ENCODE assay signal across 8 mouse cellular contexts in genomic region chr15:68363058-68363735, GRCm38 (mm10).
DNase-seq lines count a peak whose midpoint lies in the region; ATAC-seq and TF ChIP-seq lines count a peak whose summit lies in the region.

No protein-coding gene starts in this region.

- peak overlapping the region; percentile 94 for H3K4me3 ChIP-seq in C2C12 (ENCODE audit: insufficient read depth, poor library complexity, severe bottlenecking)
- peak overlapping the region; percentile 75 for H3K4me3 ChIP-seq in heart, embryonic 12.5 days
- H3K4me3 ChIP-seq in kidney, postnatal 0 days (replicated peaks; ENCODE audit: low read depth, low read length) = peak overlapping the region; percentile 93
- H3K4me3 ChIP-seq in liver, embryonic 11.5 days (ENCODE audit: low read depth, low read length) = peak overlapping the region; percentile 85
- H3K4me3 ChIP-seq in stomach, embryonic 14.5 days (ENCODE audit: low read depth, low read length) = peak overlapping the region; percentile 88

- H3K36me3 ChIP-seq in C2C12 (ENCODE audit: control insufficient read depth, insufficient read depth) = no peaks in the 10 kb centered on the region
- H3K36me3 ChIP-seq in heart, embryonic 12.5 days = no peaks in the 10 kb centered on the region
- no peaks in the 10 kb centered on the region for H3K36me3 ChIP-seq in kidney, postnatal 0 days (ENCODE audit: insufficient read depth, low read length)
- no peaks in the 10 kb centered on the region for H3K36me3 ChIP-seq in liver, embryonic 11.5 days (ENCODE audit: control insufficient read depth, insufficient read depth, low read length)
- no peaks in the 10 kb centered on the region for H3K36me3 ChIP-seq in stomach, embryonic 14.5 days (ENCODE audit: control insufficient read depth, insufficient read depth, low read length)

- H3K27ac ChIP-seq in heart, embryonic 12.5 days (ENCODE audit: poor library complexity, severe bottlenecking) = peak overlapping the region; percentile 99
- peak overlapping the region; percentile 97 for H3K27ac ChIP-seq in kidney, postnatal 0 days
- H3K27ac ChIP-seq in liver, embryonic 11.5 days (ENCODE audit: low read depth, low read length) = peak overlapping the region; percentile 90
- peak overlapping the region; percentile 71 for H3K27ac ChIP-seq in stomach, embryonic 14.5 days (ENCODE audit: low read length)

- H3K9ac ChIP-seq in heart, embryonic 12.5 days = peak overlapping the region; percentile 97
- H3K9ac ChIP-seq in kidney, postnatal 0 days (ENCODE audit: low read depth, low read length) = peak overlapping the region; percentile 96
- peak overlapping the region; percentile 70 for H3K9ac ChIP-seq in liver, embryonic 11.5 days (ENCODE audit: low read depth, low read length)
- peak overlapping the region; percentile 86 for H3K9ac ChIP-seq in stomach, embryonic 14.5 days (replicated peaks; ENCODE audit: low read depth, low read length)

- no peak for TF ChIP-seq CTCF in C2C12 (IDR thresholded peaks at IDR 0.05; ENCODE audit: control insufficient read depth, insufficient read depth, insufficient read length)
- peak; percentile 33; the same call in 1 of the 2 replicates for TF ChIP-seq CTCF in kidney, postnatal 0 days (IDR thresholded peaks at IDR 0.05; ENCODE audit: low read depth)

- peaks cover 45% of the 10 kb centered on the region for H3K79me2 ChIP-seq in C2C12 (ENCODE audit: control insufficient read depth, insufficient read depth)

- peak overlapping the region; percentile 90 for H3ac ChIP-seq in C2C12 (ENCODE audit: control insufficient read depth, insufficient read length, low read depth)

- H3K4me2 ChIP-seq in heart, embryonic 12.5 days = peak overlapping the region; percentile 56
- peak overlapping the region; percentile 57 for H3K4me2 ChIP-seq in kidney, postnatal 0 days (ENCODE audit: low read length)
- peak overlapping the region; percentile 76 for H3K4me2 ChIP-seq in liver, embryonic 11.5 days
- H3K4me2 ChIP-seq in stomach, embryonic 14.5 days (replicated peaks; ENCODE audit: low read depth, low read length) = peak overlapping the region; percentile 52

- 2% methylated on average over 71 of the region's 72 CpGs for WGBS in heart, embryonic 12.5 days
- under 1% methylated on average over 59 of the region's 72 CpGs for WGBS in kidney, postnatal 0 days
- under 1% methylated on average over 61 of the region's 72 CpGs for WGBS in liver, embryonic 11.5 days
- 1% methylated on average over 36 of the region's 72 CpGs for WGBS in stomach, embryonic 14.5 days

- peak; percentile 99 for DNase-seq in brain, embryonic 18.5 days (ENCODE audit: low read depth, low spot score)
- DNase-seq in kidney, postnatal 0 days (ENCODE audit: low spot score) = peak; percentile 98
- peak; percentile 97 for DNase-seq in liver, embryonic 11.5 days (ENCODE audit: low spot score)
- peak; percentile 100 for DNase-seq in naive thymus-derived CD4-positive, alpha-beta T cell, adult 2 months (ENCODE audit: low read depth)

- peaks cover 37% of the 10 kb centered on the region for H3K79me3 ChIP-seq in C2C12 (ENCODE audit: low read depth)

- H3K27me3 ChIP-seq in C2C12 (ENCODE audit: control insufficient read depth, insufficient read depth, insufficient read length) = no peaks in the 10 kb centered on the region
- H3K27me3 ChIP-seq in heart, embryonic 12.5 days (replicated peaks) = no peaks in the 10 kb centered on the region
- no peaks in the 10 kb centered on the region for H3K27me3 ChIP-seq in kidney, postnatal 0 days (ENCODE audit: insufficient read depth, low read length)
- H3K27me3 ChIP-seq in liver, embryonic 11.5 days (replicated peaks; ENCODE audit: control insufficient read depth, insufficient read depth, low read length) = no peaks in the 10 kb centered on the region
- no peaks in the 10 kb centered on the region for H3K27me3 ChIP-seq in stomach, embryonic 14.5 days (ENCODE audit: control insufficient read depth, insufficient read depth, low read length)

- no peaks in the 10 kb centered on the region for H3K9me3 ChIP-seq in heart, embryonic 12.5 days (replicated peaks)
- no peaks in the 10 kb centered on the region for H3K9me3 ChIP-seq in kidney, postnatal 0 days (replicated peaks; ENCODE audit: low read length)
- no peaks in the 10 kb centered on the region for H3K9me3 ChIP-seq in liver, embryonic 11.5 days (ENCODE audit: control insufficient read depth, low read length)
- no peaks in the 10 kb centered on the region for H3K9me3 ChIP-seq in stomach, embryonic 14.5 days (ENCODE audit: control insufficient read depth, low read depth, low read length)

- peak; percentile 97 for ATAC-seq in erythroid progenitor cell, adult 5-6 weeks (replicated peaks; ENCODE audit: low FRiP score, poor library complexity, severe bottlenecking)
- ATAC-seq in heart, embryonic 12.5 days (ENCODE audit: insufficient number of reproducible peaks, low FRiP score) = peak; percentile 95
- peak; percentile 95 for ATAC-seq in kidney, postnatal 0 days (replicated peaks; ENCODE audit: low FRiP score, low read depth)
- ATAC-seq in liver, embryonic 11.5 days (replicated peaks; ENCODE audit: low FRiP score) = peak; percentile 95
- ATAC-seq in stomach, embryonic 14.5 days (ENCODE audit: insufficient number of reproducible peaks, insufficient read depth, low FRiP score, low read depth) = peak; percentile 96

- H3K4me1 ChIP-seq in heart, embryonic 12.5 days (replicated peaks) = peaks cover 15% of the 10 kb centered on the region
- H3K4me1 ChIP-seq in kidney, postnatal 0 days (replicated peaks; ENCODE audit: insufficient read depth, low read length) = peaks cover 9% of the 10 kb centered on the region
- peaks cover 9% of the 10 kb centered on the region; the same call in 1 of the 2 replicates for H3K4me1 ChIP-seq in liver, embryonic 11.5 days (replicated peaks; ENCODE audit: control insufficient read depth, insufficient read depth, low read length)
- H3K4me1 ChIP-seq in stomach, embryonic 14.5 days (ENCODE audit: control insufficient read depth, insufficient read depth, low read length) = peaks cover 10% of the 10 kb centered on the region; the same call in 1 of the 2 replicates

TF ChIP-seq in C2C12, 6 proteins besides CTCF, POLR2A, EP300 and RAD21:
- TF ChIP-seq CEBPB (IDR thresholded peaks at IDR 0.05; ENCODE audit: low read depth) = no peak
- no peak for TF ChIP-seq FOSL1 (IDR thresholded peaks at IDR 0.05; ENCODE audit: insufficient read depth, low read length, poor library complexity, severe bottlenecking)
- no peak for TF ChIP-seq MYOG (IDR thresholded peaks at IDR 0.05; ENCODE audit: control insufficient read depth, extremely low read depth, insufficient read length)
- peak; percentile 87 for TF ChIP-seq MAX (IDR thresholded peaks at IDR 0.05)
- no peak for TF ChIP-seq MYOD1 (IDR thresholded peaks at IDR 0.05; ENCODE audit: control insufficient read depth, insufficient read length, low read depth)
- peak; percentile 86 for TF ChIP-seq USF1 (IDR thresholded peaks at IDR 0.05; ENCODE audit: low read depth)

Comparison
In these comparisons a context has a peak if more than half of its experiments do, and no peak if none do; other contexts are left out.
1. Peak in every context shown above with its lines: DNase-seq, ATAC-seq, H3K4me3 ChIP-seq and H3K27ac ChIP-seq.